In the genomic region with DNA sequence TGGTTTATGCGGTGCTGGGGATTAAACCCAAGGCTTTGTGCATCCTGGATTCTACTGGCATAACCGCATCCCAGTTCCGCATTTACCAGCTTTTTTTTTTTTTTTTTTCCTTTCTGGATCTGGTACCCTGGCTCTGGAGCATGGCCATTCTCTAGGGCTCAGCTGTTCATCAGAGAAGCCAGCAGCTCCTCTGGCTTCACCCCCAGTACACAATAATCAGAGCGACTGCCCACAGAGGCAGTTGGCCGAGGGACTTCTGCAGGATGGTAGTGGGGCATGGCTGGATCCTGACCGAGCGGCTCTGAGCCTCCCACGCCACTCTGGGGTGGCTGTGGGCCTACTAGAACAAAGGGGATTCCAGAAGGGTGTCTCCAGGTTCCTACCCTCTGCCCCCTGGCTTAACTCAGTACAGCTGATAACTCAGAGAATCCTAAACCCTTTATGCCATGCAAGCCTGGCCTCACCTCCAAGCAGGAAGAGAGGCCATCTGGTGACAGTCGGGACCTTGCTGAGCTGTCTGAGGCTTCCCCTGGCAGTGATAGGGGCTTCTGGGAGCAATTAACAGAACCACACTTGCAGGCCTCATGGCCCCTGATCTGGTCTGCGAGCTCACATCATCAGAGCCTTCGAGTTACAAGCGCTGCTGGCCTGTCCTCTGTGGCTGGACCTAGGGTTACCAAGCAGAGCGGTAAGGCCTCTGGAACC, we compare ENCODE assay signal across 13 mouse cellular contexts. TPM values are rescaled to one million over a fixed set of nuclear protein-coding genes. Genes with fewer than 3 reads are reported as not detected.
DNase-seq lines count a peak whose midpoint lies in the region; ATAC-seq and TF ChIP-seq lines count a peak whose summit lies in the region.
"Had no signal": no experiment of that assay in that cellular context is flagged by ENCODE, and none has a peak within 500 bp of the region (broad histone marks: within the 10 kb centered on the region; RNA-seq: fewer than 3 reads in every experiment).

No protein-coding gene starts in this region.

- H3K4me1 ChIP-seq in cerebellum, adult 2 months (ENCODE audit: control insufficient read depth, insufficient read depth, low read length), result peaks cover 20% of the 10 kb centered on the region
- peaks cover 83% of the 10 kb centered on the region for H3K4me1 ChIP-seq in midbrain, embryonic 13.5 days (replicated peaks)

- no peaks in the 10 kb centered on the region for H3K9me3 ChIP-seq in midbrain, embryonic 13.5 days
- H3K9me3 ChIP-seq: heart, embryonic 13.5 days; megakaryocyte, embryonic 14.5 days had no signal

- no peaks in the 10 kb centered on the region; the same call in 1 of the 2 replicates for H3K27me3 ChIP-seq in cerebellum, adult 2 months (ENCODE audit: control insufficient read depth, insufficient read depth, low read length)
- peaks cover 11% of the 10 kb centered on the region for H3K27me3 ChIP-seq in midbrain, embryonic 13.5 days

- peak; percentile 81 for DNase-seq in left cerebral cortex, postnatal 4 days
- DNase-seq in left cerebral cortex, adult 9 months (ENCODE audit: low spot score in 2 of 2), result no peak
- peak; percentile 53 to 60 for DNase-seq in cerebellum, adult 2 months
- DNase-seq in cerebellum, postnatal 36 days, result peak; percentile 50 to 51
- no peak for DNase-seq in adrenal gland, postnatal 36 days
- no peak for DNase-seq in urinary bladder, postnatal 4 days (ENCODE audit: low spot score in 2 of 2)
- DNase-seq: gastrocnemius, postnatal 25 days; lung, adult 18-20 months; right cerebral cortex, adult 18-20 months had no signal

- 23% methylated on average over 13 of the region's 13 CpGs for WGBS in cerebellum, adult 2 months
- WGBS in midbrain, embryonic 13.5 days, result 68% methylated on average over 13 of the region's 13 CpGs

- H3K27ac ChIP-seq in cerebellum, adult 2 months (ENCODE audit: insufficient read depth, low read length), result no peak overlapping the region
- peak overlapping the region; percentile 62 for H3K27ac ChIP-seq in midbrain, embryonic 13.5 days
- H3K27ac ChIP-seq: heart, embryonic 13.5 days had no signal

- ATAC-seq in midbrain, embryonic 13.5 days, result no peak
- ATAC-seq: intestine, embryonic 16.5 days had no signal

- intact Hi-C loops in left cerebral cortex, postnatal 4 days (cut with DNase I), result no loop called here

- no peaks in the 10 kb centered on the region for H3K36me3 ChIP-seq in midbrain, embryonic 13.5 days
- H3K36me3 ChIP-seq: heart, embryonic 13.5 days had no signal

- H3K4me2 ChIP-seq in midbrain, embryonic 13.5 days (replicated peaks), result no peak overlapping the region
- H3K4me2 ChIP-seq: heart, embryonic 13.5 days had no signal

- H3K9ac ChIP-seq in midbrain, embryonic 13.5 days (replicated peaks), result no peak overlapping the region
- H3K9ac ChIP-seq: heart, embryonic 13.5 days had no signal

- TF ChIP-seq CTCF in cerebellum, adult 2 months (IDR thresholded peaks at IDR 0.05; ENCODE audit: borderline replicate concordance, insufficient read depth, low read depth, low read length), result no peak

- H3K4me3 ChIP-seq in cerebellum, adult 2 months (replicated peaks; ENCODE audit: insufficient read depth, low read depth, low read length), result no peak overlapping the region
- no peak overlapping the region for H3K4me3 ChIP-seq in midbrain, embryonic 13.5 days (replicated peaks)
- H3K4me3 ChIP-seq: heart, embryonic 13.5 days; megakaryocyte, embryonic 14.5 days had no signal

- TF ChIP-seq POLR2A in cerebellum, adult 2 months (IDR thresholded peaks at IDR 0.05; ENCODE audit: borderline replicate concordance, insufficient read depth, low read length), result no peak

RNA-seq across cellular contexts. Expression of gene Tcf20, which starts 4.6 kb away (rescaled TPM):
- 100 to 1,000 TPM; 142 to 145 TPM for total RNA-seq in left cerebral cortex, postnatal 4 days (2021)
- polyA plus RNA-seq in cerebellum, adult 2 months (2012; rRNA removed), result 25.0 and 25.8 TPM in 2 replicates
- polyA plus RNA-seq in midbrain, embryonic 13.5 days (2015; fragmentation: Nextera tagmentation; extraction: Ambion mirVana), result 15.6 and 16.0 TPM in 2 replicates
- 100 to 1,000 TPM in 1 of 2 experiments, 10 to 100 TPM in 1; 94.4 to 104 TPM for total RNA-seq in adrenal gland, postnatal 36 days (2021)

RNA-seq across cellular contexts. Expression of gene Nfam1, which starts 40.9 kb away (rescaled TPM):
- 1 to 10 TPM; 2.0 to 2.1 TPM for total RNA-seq in left cerebral cortex, postnatal 4 days (2021)
- polyA plus RNA-seq in cerebellum, adult 2 months (2012; rRNA removed), result 0.67 and 0.80 TPM in 2 replicates
- polyA plus RNA-seq in midbrain, embryonic 13.5 days (2015; fragmentation: Nextera tagmentation; extraction: Ambion mirVana), result 2.4 and 2.5 TPM in 2 replicates
- total RNA-seq in adrenal gland, postnatal 36 days (2021), result 1 to 10 TPM; 2.2 to 3.3 TPM

Comparison
In these comparisons a context has a peak if more than half of its experiments do, and no peak if none do; other contexts are left out.
1. DNase-seq: peak in left cerebral cortex, postnatal 4 days (single experiment), cerebellum, adult 2 months (2 of 2) and cerebellum, postnatal 36 days (2 of 2); none in left cerebral cortex, adult 9 months (0 of 2), adrenal gland, postnatal 36 days (0 of 2) and urinary bladder, postnatal 4 days (0 of 2).